Mouse (Mus musculus) limb, embryonic 12.5 days (tissue): Measurements from ENCODE around the gene Mapk12. TPM values are rescaled to one million over a fixed set of nuclear protein-coding genes. Genes with fewer than 3 reads are reported as not detected.

ENCODE experiments used
- ATAC-seq: fragments of 200-750 bp; cut with Nextera tagmentation; 2 replicates; pipeline ENCODE4 v1.8.0; 2017; ENCODE audit warnings: low read depth, moderate TSS enrichment; ENCODE audit not compliant: insufficient number of reproducible peaks, insufficient read depth, low FRiP score, low TSS enrichment
- H3K27ac ChIP-seq: fragments of 300-500 bp; sonication (generic); 2 replicates; pipeline ENCODE4 v1.5.1; 2016; ENCODE audit warnings: mild to moderate bottlenecking, moderate library complexity
- H3K27me3 ChIP-seq: fragments of 300-500 bp; sonication (generic); 2 replicates; pipeline ENCODE4 v1.6.1; 2016; ENCODE audit warnings: mild to moderate bottlenecking, moderate library complexity
- H3K36me3 ChIP-seq: fragments of 300-500 bp; sonication (generic); 2 replicates; pipeline ENCODE4 v1.6.1; 2016; ENCODE audit warnings: mild to moderate bottlenecking, moderate library complexity
- H3K4me1 ChIP-seq: fragments of 300-500 bp; sonication (generic); replicated peaks from 2 replicates; pipeline ENCODE4 v1.6.1; 2016
- H3K4me2 ChIP-seq: fragments of 300-500 bp; sonication (generic); 2 replicates; pipeline ENCODE4 v1.6.1; 2016; ENCODE audit warnings: mild to moderate bottlenecking, moderate library complexity
- H3K4me3 ChIP-seq: fragments of 300-500 bp; sonication (generic); replicated peaks from 2 replicates; pipeline ENCODE4 v1.5.1; 2016; ENCODE audit warnings: mild to moderate bottlenecking
- H3K9ac ChIP-seq: fragments of 300-500 bp; sonication (generic); replicated peaks from 2 replicates; pipeline ENCODE4 v1.6.1; 2016; ENCODE audit warnings: mild to moderate bottlenecking, moderate library complexity
- H3K9me3 ChIP-seq: fragments of 300-500 bp; sonication (generic); 2 replicates; pipeline ENCODE4 v1.6.1; 2016; ENCODE audit warnings: mild to moderate bottlenecking, moderate library complexity
- WGBS: fragments of 180-500 bp; shearing (Covaris S2); methylation state at CpG from one replicate; pipeline ENCODE4 v1.1.7; 2016; 5-methylcytosine and 5-hydroxymethylcytosine counted together
- polyA plus RNA-seq: library from polyadenylated mRNA; unstranded; fragments of >200 nt; fragmentation: Nextera tagmentation; extraction: Ambion mirVana; gene quantifications from 2 replicates; pipeline ENCODE4 v1.2.1, GENCODE M21; 2016

Mapk12 gene
- polyA plus RNA-seq, 1 experiment from 2014 or later, result 9.3 TPM

DNA sequence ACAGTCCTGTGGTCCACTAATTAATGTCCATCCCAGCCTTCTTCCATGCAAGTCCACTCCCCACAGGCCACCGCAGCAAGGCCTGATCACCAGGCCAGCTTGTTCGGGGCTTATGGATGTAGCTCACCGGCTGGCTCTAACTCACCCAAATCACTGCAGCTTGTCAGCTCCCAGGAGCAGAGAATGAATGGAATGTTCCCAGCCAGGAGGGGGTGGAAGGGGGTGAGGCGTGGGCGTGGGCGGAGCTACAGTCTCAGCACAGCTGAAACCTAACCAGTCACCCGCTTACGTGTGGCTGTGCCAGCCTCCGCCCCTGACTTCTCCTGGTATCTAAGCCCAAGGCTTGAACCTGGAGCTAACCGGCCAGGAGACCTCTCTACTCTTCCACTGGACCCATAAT lies 28.9 kb upstream of the Mapk12 start:
- peak; percentile 69 for ATAC-seq
- 7% methylated on average over 10 of the region's 10 CpGs for WGBS
- peak overlapping the region; percentile 38 for H3K4me2 ChIP-seq
- H3K9me3 ChIP-seq, result no peaks in the 10 kb centered on the region
- peaks cover 57% of the 10 kb centered on the region for H3K4me1 ChIP-seq
- H3K36me3 ChIP-seq, result peaks cover 54% of the 10 kb centered on the region
- peak overlapping the region; percentile 6; the same call in 1 of the 2 replicates for H3K4me3 ChIP-seq
- H3K27ac ChIP-seq, result peak overlapping the region; percentile 77
- no peak overlapping the region for H3K9ac ChIP-seq
- H3K27me3 ChIP-seq, result no peaks in the 10 kb centered on the region

DNA sequence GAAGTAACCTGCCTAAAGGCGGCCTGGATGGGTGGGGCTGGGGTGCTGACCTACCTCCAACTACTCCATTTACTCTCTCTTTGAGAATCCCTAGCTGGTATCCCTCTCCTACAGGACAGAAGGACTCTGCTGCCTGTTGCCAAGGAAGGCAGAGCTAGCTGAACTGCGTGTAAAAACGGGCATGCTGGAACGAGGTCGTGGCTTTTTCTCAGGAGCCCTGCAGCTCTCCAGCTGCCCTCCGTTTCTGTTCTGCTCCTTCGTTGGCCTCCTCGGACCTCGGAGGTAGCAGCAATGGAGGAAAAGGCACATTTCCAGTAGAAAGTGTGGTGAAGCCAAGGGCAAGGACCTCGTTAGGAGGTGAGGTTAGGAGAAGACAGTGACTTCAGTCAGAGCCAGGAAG lies 28.4 kb upstream of the Mapk12 start:
- Histone ChIP-seq H3K27me3 (no peaks in the 10 kb centered on the region), H3K27ac (peak overlapping the region; percentile 77), H3K4me2 (peak overlapping the region; percentile 38), H3K9me3 (no peaks in the 10 kb centered on the region), H3K4me1 (peaks cover 52% of the 10 kb centered on the region), H3K36me3 (peaks cover 59% of the 10 kb centered on the region), H3K4me3 (peak overlapping the region; percentile 6; the same call in 1 of the 2 replicates), H3K9ac (no peak overlapping the region)
- no peak for ATAC-seq
- WGBS, result 57% methylated on average over 10 of the region's 10 CpGs

DNA sequence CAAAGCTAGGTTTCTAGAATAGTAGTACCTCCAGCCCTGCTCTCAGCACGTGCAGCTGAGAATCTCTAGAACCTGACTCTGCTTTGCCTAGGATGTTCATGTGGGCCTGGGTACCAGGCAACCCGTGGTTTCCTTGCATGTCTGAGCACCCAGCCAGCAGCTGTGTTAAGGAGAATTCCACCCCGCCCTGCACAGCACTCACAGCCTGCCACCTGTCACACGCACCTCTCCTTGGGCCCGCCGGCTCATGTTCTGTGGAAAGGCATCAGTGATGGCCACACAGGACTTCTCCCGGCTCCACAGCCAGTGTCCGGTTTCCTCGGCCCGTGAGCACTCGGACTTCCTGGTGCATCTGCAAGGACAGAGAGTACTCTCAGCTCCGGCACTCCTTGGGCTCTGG lies 25.0 kb upstream of the Mapk12 start:
- H3K4me2 ChIP-seq, result no peak overlapping the region
- H3K27me3 ChIP-seq, result no peaks in the 10 kb centered on the region
- H3K9ac ChIP-seq, result no peak overlapping the region
- ATAC-seq, result no peak
- H3K4me1 ChIP-seq, result peaks cover 18% of the 10 kb centered on the region
- H3K4me3 ChIP-seq, result no peak overlapping the region
- peaks cover 93% of the 10 kb centered on the region for H3K36me3 ChIP-seq
- WGBS, result 90% methylated on average over 12 of the region's 12 CpGs
- no peak overlapping the region for H3K27ac ChIP-seq
- H3K9me3 ChIP-seq, result no peaks in the 10 kb centered on the region

DNA sequence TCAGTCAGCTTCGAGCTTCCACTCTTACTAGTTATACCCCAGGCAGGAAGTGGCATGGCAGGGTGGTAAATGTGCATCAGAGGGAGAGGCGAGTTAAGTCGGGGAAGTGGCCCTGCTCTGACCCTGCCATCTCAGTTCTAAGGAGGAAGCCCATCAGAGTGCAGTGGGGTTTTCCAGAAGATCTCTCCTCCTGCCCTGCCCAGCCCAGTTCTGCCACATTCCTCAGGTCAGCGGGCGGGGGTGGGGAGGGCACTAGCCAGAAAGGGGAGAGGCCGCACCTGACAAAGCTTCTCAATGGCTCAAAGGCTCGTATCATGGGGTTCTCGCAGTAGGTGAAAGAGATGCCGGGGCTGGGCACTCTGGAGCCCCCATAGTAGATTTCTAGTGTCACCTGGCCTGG lies 20.9 kb upstream of the Mapk12 start:
- Histone ChIP-seq H3K9me3 (no peaks in the 10 kb centered on the region), H3K4me2 (no peak overlapping the region), H3K4me1 (no peaks in the 10 kb centered on the region), H3K36me3 (peaks cover 100% of the 10 kb centered on the region), H3K27ac (no peak overlapping the region), H3K4me3 (no peak overlapping the region), H3K27me3 (no peaks in the 10 kb centered on the region), H3K9ac (no peak overlapping the region)
- ATAC-seq, result no peak
- 85% methylated on average over 9 of the region's 9 CpGs for WGBS

DNA sequence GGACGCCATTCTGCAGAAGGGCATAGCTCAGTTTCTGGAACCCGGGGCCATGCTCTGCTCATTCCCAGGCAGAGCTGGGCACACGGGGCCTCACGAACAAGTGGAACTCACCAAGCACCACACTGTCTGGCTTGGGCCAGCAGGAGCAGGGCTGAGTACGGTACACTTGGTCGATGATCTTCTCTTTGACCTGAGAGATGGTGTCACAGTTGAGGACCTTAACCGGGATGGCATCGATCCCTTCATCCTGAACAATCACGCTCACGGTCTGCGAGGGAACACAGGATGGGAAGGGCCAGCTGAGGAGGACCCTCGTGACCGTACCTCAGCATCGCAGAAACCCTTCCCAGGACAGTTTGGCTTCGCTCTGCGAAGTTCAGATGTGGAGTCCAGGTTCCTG lies 18.0 kb upstream of the Mapk12 start:
- Histone ChIP-seq H3K27ac (no peak overlapping the region), H3K4me2 (no peak overlapping the region), H3K9ac (no peak overlapping the region), H3K4me3 (no peak overlapping the region), H3K9me3 (no peaks in the 10 kb centered on the region), H3K36me3 (peaks cover 100% of the 10 kb centered on the region), H3K27me3 (no peaks in the 10 kb centered on the region), H3K4me1 (no peaks in the 10 kb centered on the region)
- WGBS, result 95% methylated on average over 16 of the region's 16 CpGs
- no peak for ATAC-seq

DNA sequence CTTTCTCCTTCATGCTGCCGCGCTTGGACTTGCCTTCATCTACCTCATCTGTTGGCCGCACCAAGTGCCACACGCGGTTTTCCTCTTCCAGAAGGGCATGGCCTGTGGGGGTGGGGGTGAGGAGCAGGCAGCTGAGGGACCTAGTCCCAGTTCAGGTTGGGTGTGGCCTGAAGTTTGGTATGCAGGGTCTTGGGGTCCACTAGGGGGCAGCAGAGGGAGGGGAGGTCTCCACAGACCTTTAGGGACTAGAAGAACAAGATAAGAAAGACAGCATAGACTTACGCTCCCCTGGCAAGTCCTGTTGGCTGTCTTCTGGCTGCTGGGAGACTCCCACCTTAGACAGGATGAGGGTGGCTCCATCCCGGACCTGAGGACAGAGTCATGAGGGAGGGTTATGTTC lies 17.5 kb upstream of the Mapk12 start:
- H3K27me3 ChIP-seq, result no peaks in the 10 kb centered on the region
- H3K36me3 ChIP-seq, result peaks cover 96% of the 10 kb centered on the region
- no peak overlapping the region for H3K27ac ChIP-seq
- H3K4me2 ChIP-seq, result no peak overlapping the region
- H3K9me3 ChIP-seq, result no peaks in the 10 kb centered on the region
- H3K9ac ChIP-seq, result no peak overlapping the region
- no peaks in the 10 kb centered on the region for H3K4me1 ChIP-seq
- 67% methylated on average over 7 of the region's 7 CpGs for WGBS
- H3K4me3 ChIP-seq, result no peak overlapping the region
- no peak for ATAC-seq

DNA sequence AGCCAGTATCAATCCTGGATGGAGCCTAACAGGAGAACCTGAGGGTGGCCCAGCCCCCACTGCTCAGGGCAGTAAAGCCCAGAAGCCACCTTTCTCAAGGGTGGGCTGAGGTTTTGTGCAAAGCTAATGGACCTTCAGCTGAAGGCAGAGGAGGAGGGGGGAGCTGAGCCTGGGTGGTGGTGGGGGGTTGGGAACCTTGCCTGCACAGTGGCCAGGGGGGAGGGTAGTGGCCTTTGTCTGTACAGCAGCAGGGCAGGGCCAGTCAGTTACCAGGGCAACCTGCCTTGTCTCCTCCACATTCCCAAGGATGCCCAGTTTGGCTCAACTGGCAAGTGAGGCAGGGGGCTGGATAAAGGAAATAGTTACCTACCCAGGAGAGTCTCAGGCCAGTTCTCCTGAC lies 11.8 kb upstream of the Mapk12 start:
- Histone ChIP-seq H3K4me2 (no peak overlapping the region), H3K27me3 (peaks cover 26% of the 10 kb centered on the region), H3K9ac (no peak overlapping the region), H3K27ac (no peak overlapping the region), H3K36me3 (peaks cover 40% of the 10 kb centered on the region), H3K4me1 (peaks cover 27% of the 10 kb centered on the region), H3K9me3 (no peaks in the 10 kb centered on the region), H3K4me3 (no peak overlapping the region)
- no peak for ATAC-seq

DNA sequence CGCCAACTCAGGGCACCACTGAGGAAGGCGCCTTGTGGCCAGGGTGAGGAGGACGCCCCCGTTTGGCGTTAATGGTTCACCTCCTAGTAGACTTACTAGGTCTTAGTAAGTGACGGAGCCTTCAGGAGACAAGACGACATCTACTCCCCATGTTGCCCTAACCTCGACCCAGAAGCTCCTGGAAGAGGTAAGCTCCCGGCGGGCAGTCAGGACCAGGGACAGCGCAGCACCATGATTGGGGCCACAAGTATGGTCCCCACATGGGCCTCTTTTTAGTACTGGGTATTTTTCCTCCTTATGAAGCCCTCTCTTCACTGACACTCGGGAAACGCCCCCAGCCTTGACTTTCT lies 9.5 kb upstream of the Mapk12 start:
- no peak overlapping the region for H3K27ac ChIP-seq
- WGBS, result 2% methylated on average over 13 of the region's 13 CpGs
- no peaks in the 10 kb centered on the region for H3K9me3 ChIP-seq
- H3K4me1 ChIP-seq, result peaks cover 41% of the 10 kb centered on the region
- H3K36me3 ChIP-seq, result peaks cover 17% of the 10 kb centered on the region
- H3K27me3 ChIP-seq, result peaks cover 47% of the 10 kb centered on the region
- no peak overlapping the region for H3K9ac ChIP-seq
- ATAC-seq, result no peak
- H3K4me3 ChIP-seq, result peak overlapping the region; percentile 71
- peak overlapping the region; percentile 98 for H3K4me2 ChIP-seq

DNA sequence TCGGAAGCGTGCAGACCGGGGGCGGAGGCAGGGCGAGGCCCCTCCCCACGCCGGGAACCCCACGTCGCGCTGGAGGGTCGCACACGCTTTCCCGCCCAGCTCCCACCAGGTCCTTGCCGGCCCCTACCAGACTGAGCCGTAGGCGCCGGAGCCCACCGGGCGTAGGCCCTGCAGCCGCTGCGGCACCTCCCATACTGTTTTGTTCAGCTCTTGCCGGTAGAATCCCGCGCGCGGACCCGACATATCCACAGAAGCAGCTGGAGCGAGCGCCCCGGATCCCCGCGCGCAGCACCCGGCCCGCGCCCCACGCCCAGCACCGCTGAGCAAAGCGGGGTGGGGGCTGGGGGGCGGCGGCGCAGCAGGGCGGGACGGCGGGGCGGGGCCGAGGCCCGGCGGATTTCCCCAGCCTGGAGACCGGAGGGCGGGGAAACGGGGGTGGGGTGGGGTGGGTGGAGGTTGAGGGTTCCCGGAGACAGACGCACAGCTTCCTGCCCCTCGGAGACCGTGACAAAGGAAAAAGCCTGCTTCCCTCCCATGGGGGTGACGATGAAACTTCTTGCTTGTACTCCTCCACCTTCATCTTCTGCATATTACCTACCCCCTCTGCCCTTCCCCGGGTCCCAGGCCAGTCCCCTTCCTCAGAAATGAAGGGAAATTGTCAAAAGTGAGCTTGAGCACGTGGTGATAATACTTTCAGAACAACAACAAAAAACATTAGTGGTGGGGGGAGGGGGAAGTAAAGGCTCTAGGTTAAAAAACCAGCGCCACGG lies 9.0 kb upstream of the Mapk12 start, which contains the start of gene Mapk11:
Gene Mapk11, minus strand, starts transcription at position 358 of the 770 bp plus-strand sequence.
- WGBS, result under 1% methylated on average over 53 of the region's 61 CpGs
- peaks cover 41% of the 10 kb centered on the region for H3K4me1 ChIP-seq
- peaks cover 11% of the 10 kb centered on the region for H3K36me3 ChIP-seq
- peak within 1 kb of the TSS; percentile 67 for H3K27ac ChIP-seq
- H3K9me3 ChIP-seq, result no peaks in the 10 kb centered on the region
- H3K4me3 ChIP-seq, result peak within 1 kb of the TSS; percentile 71
- ATAC-seq, result peak; percentile 43; the same call in 1 of the 2 replicates
- peak within 1 kb of the TSS; percentile 72 for H3K9ac ChIP-seq
- peaks cover 50% of the 10 kb centered on the region for H3K27me3 ChIP-seq
- H3K4me2 ChIP-seq, result peak within 1 kb of the TSS; percentile 98

DNA sequence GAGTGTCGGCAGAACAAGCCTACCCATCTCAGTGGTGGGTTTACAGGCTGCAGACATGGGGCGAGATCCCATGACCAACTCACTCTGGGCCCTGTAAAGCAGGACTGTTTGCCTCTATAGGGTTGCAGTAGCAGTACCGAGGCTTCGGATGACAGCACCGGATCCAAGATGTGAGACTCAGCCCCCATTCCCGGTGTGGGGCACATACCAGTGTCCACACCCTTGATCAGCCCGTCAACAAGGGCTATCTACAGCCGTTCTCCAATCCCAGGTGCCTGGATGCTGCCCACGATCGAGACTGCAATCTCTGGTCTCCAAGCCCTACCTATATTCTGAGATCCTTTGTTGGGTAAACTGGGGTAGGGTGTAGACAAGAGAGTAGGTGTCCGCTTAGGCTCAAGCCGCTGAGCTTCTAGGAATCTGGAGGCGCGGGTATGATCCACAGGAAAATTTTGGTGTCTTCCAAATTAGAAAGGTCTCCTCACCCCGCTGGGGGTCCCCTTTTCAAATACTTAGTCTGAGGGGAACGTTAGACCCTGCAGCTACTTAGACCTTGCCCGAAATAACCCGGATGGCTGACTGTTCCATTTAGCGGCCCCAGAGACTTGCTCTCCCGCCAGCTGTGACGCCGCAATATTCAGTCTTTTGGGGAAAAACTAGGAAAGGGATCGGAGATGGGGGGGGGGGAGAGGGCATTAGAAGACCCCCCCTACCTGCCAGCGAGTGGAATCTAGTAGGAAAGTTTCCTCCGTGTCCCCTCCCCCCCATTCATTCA lies 8.2 kb upstream of the Mapk12 start:
- H3K9me3 ChIP-seq, result no peaks in the 10 kb centered on the region
- H3K4me3 ChIP-seq, result peak overlapping the region; percentile 71
- peaks cover 41% of the 10 kb centered on the region for H3K4me1 ChIP-seq
- ATAC-seq, result no peak
- H3K27ac ChIP-seq, result no peak overlapping the region
- peaks cover 54% of the 10 kb centered on the region for H3K27me3 ChIP-seq
- 6% methylated on average over 25 of the region's 25 CpGs for WGBS
- H3K4me2 ChIP-seq, result peak overlapping the region; percentile 98
- peaks cover 3% of the 10 kb centered on the region; the same call in 1 of the 2 replicates for H3K36me3 ChIP-seq
- peak overlapping the region; percentile 72 for H3K9ac ChIP-seq

DNA sequence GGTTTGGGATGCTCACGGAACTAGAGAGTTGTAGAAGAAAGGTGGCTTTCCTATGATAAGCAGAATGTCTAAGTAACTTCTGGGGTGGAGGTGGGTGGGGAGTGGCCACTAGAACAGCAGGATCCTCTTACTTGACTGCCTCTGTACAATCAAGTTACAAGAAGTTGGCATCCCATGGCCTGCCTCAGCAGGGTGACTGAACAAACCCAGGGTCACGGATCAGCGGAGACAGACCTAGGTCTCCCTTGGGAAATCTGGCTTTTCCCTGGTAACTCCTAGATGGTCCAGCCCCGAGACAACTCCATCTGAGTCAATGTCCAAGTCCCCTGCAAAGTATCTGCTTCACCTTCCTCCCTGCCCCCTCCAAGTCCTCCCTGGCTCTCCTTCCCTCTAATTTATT lies 7.4 kb upstream of the Mapk12 start:
- no peak for ATAC-seq
- no peaks in the 10 kb centered on the region; the same call in 1 of the 2 replicates for H3K36me3 ChIP-seq
- no peaks in the 10 kb centered on the region for H3K9me3 ChIP-seq
- H3K27ac ChIP-seq, result no peak overlapping the region
- WGBS, result 53% methylated on average over 4 of the region's 4 CpGs
- peaks cover 55% of the 10 kb centered on the region for H3K27me3 ChIP-seq
- peaks cover 41% of the 10 kb centered on the region for H3K4me1 ChIP-seq
- peak overlapping the region; percentile 98 for H3K4me2 ChIP-seq
- no peak overlapping the region for H3K9ac ChIP-seq
- H3K4me3 ChIP-seq, result no peak overlapping the region
